Mouse (Mus musculus) hindbrain, postnatal 0 days (tissue): ENCODE data around the gene Fhad1. TPM values are rescaled to one million over a fixed set of nuclear protein-coding genes. Genes with fewer than 3 reads are reported as not detected.

ENCODE experiments used
- ATAC-seq: fragments of 200-750 bp; cut with Nextera tagmentation; 2 replicates; pipeline ENCODE4 v1.8.0; 2017; ENCODE audit warnings: mild to moderate bottlenecking, moderate TSS enrichment, moderate library complexity
- DNase-seq: peaks from one replicate; pipeline ENCODE4 v3.0.0-alpha.2; 2015; ENCODE audit warnings: low spot score
- H3K27ac ChIP-seq: fragments of 300-500 bp; sonication (generic); 2 replicates; pipeline ENCODE4 v1.5.1; 2014; ENCODE audit warnings: mild to moderate bottlenecking
- H3K27me3 ChIP-seq: fragments of 300-500 bp; sonication (generic); 2 replicates; pipeline ENCODE4 v1.6.1; 2014; ENCODE audit warnings: low read length, mixed read lengths; ENCODE audit not compliant: insufficient read depth
- H3K36me3 ChIP-seq: fragments of 300-500 bp; sonication (generic); 2 replicates; pipeline ENCODE4 v1.6.1; 2014; ENCODE audit warnings: low read length, mixed read lengths; ENCODE audit not compliant: insufficient read depth
- H3K4me1 ChIP-seq: fragments of 300-500 bp; sonication (generic); 2 replicates; pipeline ENCODE4 v1.6.1; 2014; ENCODE audit warnings: antibody characterized with exemption, low read length, mixed read lengths; ENCODE audit not compliant: insufficient read depth
- H3K4me2 ChIP-seq: fragments of 300-500 bp; sonication (generic); 2 replicates; pipeline ENCODE4 v1.6.1; 2014; ENCODE audit warnings: low read depth, mild to moderate bottlenecking, low read length, moderate library complexity, mixed read lengths
- H3K4me3 ChIP-seq: fragments of 300-500 bp; sonication (generic); 2 replicates; pipeline ENCODE4 v1.5.1; 2014; ENCODE audit warnings: low read length
- H3K9ac ChIP-seq: fragments of 300-500 bp; sonication (generic); replicated peaks from 2 replicates; pipeline ENCODE4 v1.6.1; 2014; ENCODE audit warnings: mild to moderate bottlenecking, low read length, moderate library complexity, mixed read lengths
- H3K9me3 ChIP-seq: fragments of 300-500 bp; sonication (generic); 2 replicates; pipeline ENCODE4 v1.6.1; 2016; ENCODE audit warnings: low read length, mixed read lengths
- CTCF ChIP-seq: IDR thresholded peaks from 2 replicates; pipeline ENCODE4 v1.5.1; 2016; ENCODE audit warnings: antibody characterized with exemption, control low read depth, low read depth
- WGBS: fragments of 180-500 bp; shearing (Covaris S2); extraction: QIAGEN DNeasy Blood & Tissue Kit; methylation state at CpG from one replicate; pipeline ENCODE4 v1.1.7; 2014; 5-methylcytosine and 5-hydroxymethylcytosine counted together
- polyA plus RNA-seq: library from polyadenylated mRNA; unstranded; fragments of >200 nt; fragmentation: Nextera tagmentation; extraction: Ambion mirVana; gene quantifications from 2 replicates; pipeline ENCODE4 v1.2.1, GENCODE M21; 2015
- total RNA-seq: library from RNA; depleted of rRNA; stranded (reverse); fragments of >200 nt; gene quantifications from 2 replicates; pipeline ENCODE4 v1.2.3, GENCODE M21; 2014

Gene Fhad1
- total and polyA plus RNA-seq, 2 experiments from 2014 or later = 2.0 to 5.8 TPM

DNA sequence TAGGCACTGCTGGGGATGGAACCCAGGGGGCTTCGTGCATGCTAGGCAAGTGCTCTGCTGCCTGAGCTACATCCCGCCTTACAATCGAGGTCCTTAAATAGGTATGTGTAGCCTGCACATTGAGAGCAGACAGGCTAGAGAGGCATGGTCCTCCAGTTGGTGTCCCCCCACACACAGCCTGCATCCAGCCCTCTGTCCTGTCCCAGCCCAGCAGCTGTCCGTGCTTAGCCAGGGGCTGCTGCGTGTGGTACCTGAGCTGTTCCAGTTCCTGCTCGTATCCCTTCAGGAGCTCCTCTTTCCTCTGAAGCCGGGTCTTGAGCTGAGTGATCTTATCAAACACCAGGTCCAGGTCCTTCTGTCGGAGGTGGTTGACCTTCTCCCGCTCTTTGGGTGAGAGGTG lies 110.2 kb downstream of the Fhad1 start:
- no peak for TF ChIP-seq CTCF
- ATAC-seq = no peak
- H3K36me3 ChIP-seq = no peaks in the 10 kb centered on the region
- no peak overlapping the region for H3K27ac ChIP-seq
- peaks cover 12% of the 10 kb centered on the region for H3K4me1 ChIP-seq
- H3K4me2 ChIP-seq = no peak overlapping the region
- no peak overlapping the region for H3K9ac ChIP-seq
- 93% methylated on average over 9 of the region's 9 CpGs for WGBS
- no peaks in the 10 kb centered on the region for H3K27me3 ChIP-seq
- no peak overlapping the region for H3K4me3 ChIP-seq
- DNase-seq = no peak
- H3K9me3 ChIP-seq = no peaks in the 10 kb centered on the region

DNA sequence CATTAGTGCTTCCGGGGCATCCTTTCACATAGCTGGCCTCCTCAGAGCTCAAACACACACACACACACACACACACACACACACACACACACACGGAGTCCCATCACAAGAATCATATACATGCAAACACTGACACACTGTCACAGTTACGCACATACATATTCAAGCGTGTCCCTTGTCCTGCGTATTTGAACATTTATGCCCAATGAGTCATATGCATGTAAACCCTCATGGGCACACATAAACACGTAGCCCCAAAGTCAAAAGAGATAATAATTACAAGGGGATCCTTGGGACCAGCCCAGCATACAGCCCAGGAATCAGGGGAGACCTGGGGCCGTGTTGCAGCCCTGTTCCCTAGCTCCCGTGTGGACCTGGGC lies 112.4 kb downstream of the Fhad1 start:
- TF ChIP-seq CTCF = no peak
- no peaks in the 10 kb centered on the region for H3K27me3 ChIP-seq
- H3K4me3 ChIP-seq = no peak overlapping the region
- no peaks in the 10 kb centered on the region for H3K9me3 ChIP-seq
- peaks cover 14% of the 10 kb centered on the region for H3K4me1 ChIP-seq
- 65% methylated on average over 8 of the region's 8 CpGs for WGBS
- H3K4me2 ChIP-seq = no peak overlapping the region
- DNase-seq (no peak), ATAC-seq (no peak)
- no peak overlapping the region for H3K27ac ChIP-seq
- H3K9ac ChIP-seq = no peak overlapping the region
- no peaks in the 10 kb centered on the region for H3K36me3 ChIP-seq

DNA sequence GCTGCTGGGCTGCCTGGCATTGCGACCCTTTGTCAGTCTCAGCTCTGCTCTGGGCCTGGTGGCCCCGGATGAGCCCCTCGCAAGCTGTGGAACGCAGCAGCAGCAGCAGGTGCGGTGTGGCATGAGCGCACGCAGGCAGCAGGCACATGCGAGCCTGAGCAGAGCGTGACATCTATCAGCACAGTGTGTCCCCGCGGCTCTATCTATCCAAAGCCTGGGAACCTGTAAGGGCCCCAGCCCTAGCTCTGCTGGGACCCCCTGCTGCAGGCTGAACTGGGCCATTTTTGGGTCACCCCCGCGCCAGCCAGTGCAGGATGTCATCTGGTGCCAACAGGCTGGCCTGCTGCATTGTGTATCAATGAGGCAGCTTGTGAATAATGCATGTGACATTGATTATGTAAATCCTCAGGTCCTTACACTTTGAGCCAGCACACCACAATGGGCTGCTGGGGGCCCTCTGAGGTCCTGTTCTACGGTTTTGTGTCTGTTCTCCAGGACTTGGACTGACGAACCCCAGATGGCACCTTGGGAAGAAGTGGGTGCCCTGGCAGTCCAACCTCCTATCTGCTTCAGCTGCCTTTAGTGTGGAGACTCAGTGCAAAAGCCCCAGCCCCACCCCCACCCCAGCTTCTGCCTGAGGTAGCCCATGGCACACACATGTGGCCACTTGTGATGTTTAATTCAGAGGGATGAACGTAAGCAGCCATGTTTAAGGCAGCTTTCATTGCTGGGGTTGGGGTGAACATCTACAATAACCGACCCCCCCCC lies 113.0 kb downstream of the Fhad1 start:
- Histone ChIP-seq H3K4me3 (no peak overlapping the region), H3K9me3 (no peaks in the 10 kb centered on the region), H3K27ac (peak overlapping the region; percentile 38; the same call in 1 of the 2 replicates), H3K9ac (no peak overlapping the region), H3K27me3 (no peaks in the 10 kb centered on the region), H3K4me1 (peaks cover 15% of the 10 kb centered on the region), H3K36me3 (no peaks in the 10 kb centered on the region), H3K4me2 (0 out of 2 replicates have a peak overlapping the region, but pooled peaks have one; percentile 8)
- peak; percentile 66 for ATAC-seq
- DNase-seq = peak; percentile 61
- no peak for TF ChIP-seq CTCF
- WGBS = 18% methylated on average over 17 of the region's 17 CpGs

DNA sequence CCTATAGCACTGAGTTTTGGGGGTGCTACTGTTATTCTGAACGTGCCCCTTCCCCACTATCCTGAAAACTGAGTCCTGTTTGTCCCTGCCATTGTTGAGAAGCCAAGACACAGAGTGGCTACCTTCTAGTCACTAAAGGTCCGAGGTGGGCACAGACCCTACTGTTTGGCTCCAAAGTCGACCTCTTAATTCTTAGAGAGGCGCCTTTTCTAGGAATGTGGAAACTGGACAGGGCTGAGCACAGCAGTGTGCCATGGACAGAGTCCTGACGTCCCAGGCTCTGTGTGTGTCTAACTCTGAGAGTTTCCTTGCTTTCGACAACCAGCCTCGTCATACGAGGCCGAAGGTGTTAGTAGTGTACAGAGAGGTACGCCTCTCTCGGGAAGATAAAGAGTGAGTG lies 114.5 kb downstream of the Fhad1 start:
- Histone ChIP-seq H3K9me3 (no peaks in the 10 kb centered on the region), H3K27ac (peak overlapping the region; percentile 70), H3K27me3 (no peaks in the 10 kb centered on the region), H3K4me1 (peaks cover 20% of the 10 kb centered on the region), H3K36me3 (no peaks in the 10 kb centered on the region), H3K9ac (no peak overlapping the region), H3K4me3 (no peak overlapping the region), H3K4me2 (no peak overlapping the region)
- no peak for ATAC-seq
- no peak for TF ChIP-seq CTCF
- 44% methylated on average over 11 of the region's 11 CpGs for WGBS
- DNase-seq = no peak

DNA sequence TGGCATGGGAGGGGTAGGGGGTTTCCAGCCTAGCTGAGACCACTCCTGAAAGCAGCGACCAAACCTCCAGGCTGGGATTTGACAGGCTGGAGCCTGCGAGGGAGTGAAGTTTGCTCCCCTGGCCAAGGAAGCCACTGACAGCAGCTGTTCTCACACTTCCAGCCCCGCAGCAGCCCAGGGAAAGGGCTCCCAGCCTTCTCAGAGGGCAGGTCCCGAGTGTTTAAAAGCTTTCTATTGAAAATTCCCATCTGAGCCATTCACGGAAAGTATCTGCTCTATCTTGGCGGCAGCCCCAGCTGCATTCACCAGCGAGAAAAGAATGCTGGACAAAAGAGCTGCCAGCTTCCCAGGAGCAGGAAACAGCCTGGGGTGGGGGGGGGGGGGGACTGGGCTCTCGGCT lies 114.9 kb downstream of the Fhad1 start:
- Histone ChIP-seq H3K4me1 (peaks cover 20% of the 10 kb centered on the region), H3K4me2 (no peak overlapping the region), H3K36me3 (no peaks in the 10 kb centered on the region), H3K27ac (peak overlapping the region; percentile 70), H3K9me3 (no peaks in the 10 kb centered on the region), H3K4me3 (no peak overlapping the region), H3K9ac (no peak overlapping the region), H3K27me3 (no peaks in the 10 kb centered on the region)
- peak; percentile 41 for ATAC-seq
- WGBS = 8% methylated on average over 8 of the region's 8 CpGs
- DNase-seq = peak; percentile 82
- no peak for TF ChIP-seq CTCF

DNA sequence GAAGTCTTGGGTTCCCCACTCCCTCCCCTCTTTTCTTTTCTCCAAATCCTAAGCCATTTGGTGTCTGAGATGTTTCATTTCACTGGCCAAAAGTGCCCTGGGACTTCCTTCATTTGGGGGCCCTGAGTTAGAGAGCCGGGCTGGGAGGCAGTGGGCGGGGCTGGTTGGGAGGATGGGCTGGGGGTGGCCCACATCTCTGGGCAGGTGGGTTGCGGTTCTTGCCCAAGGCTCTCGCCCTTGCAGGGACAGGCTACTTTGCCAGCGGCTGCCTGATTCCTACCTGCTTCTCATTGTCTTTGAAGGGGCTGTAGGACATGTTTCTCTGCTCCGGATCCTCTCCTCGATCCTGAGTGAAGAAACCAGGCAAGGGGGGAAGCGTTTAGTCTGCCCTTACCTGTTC lies 116.0 kb downstream of the Fhad1 start:
- Histone ChIP-seq H3K36me3 (no peaks in the 10 kb centered on the region), H3K4me3 (no peak overlapping the region), H3K27me3 (no peaks in the 10 kb centered on the region), H3K9me3 (no peaks in the 10 kb centered on the region), H3K27ac (0 out of 2 replicates have a peak overlapping the region, but pooled peaks have one; percentile 70), H3K4me1 (peaks cover 20% of the 10 kb centered on the region), H3K4me2 (no peak overlapping the region), H3K9ac (no peak overlapping the region)
- 80% methylated on average over 8 of the region's 8 CpGs for WGBS
- ATAC-seq (no peak), DNase-seq (no peak)
- TF ChIP-seq CTCF = no peak

DNA sequence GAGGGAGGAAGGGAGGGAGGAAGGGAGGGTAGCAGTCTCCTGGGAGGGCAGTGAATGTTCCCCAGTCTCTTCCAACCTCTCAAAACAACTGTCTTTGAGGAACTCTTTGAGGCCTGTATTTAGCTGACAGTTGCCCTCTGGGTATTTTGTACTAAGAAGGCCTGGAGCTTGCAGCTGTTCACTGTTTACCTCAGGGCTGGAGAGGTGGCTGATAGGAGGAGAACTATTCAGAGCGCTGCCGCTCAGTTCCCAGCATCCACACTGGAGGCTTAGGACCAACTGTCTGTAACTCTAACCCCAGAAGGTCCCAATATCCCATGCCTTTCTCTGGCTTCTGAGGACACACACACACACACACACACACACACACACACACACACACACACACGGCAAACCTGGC lies 117.0 kb downstream of the Fhad1 start:
- peaks cover 20% of the 10 kb centered on the region for H3K4me1 ChIP-seq
- H3K9me3 ChIP-seq = no peaks in the 10 kb centered on the region
- ATAC-seq (no peak), DNase-seq (no peak)
- no peak overlapping the region for H3K9ac ChIP-seq
- no peak overlapping the region for H3K4me3 ChIP-seq
- peak overlapping the region; percentile 36; the same call in 1 of the 2 replicates for H3K27ac ChIP-seq
- no peak for TF ChIP-seq CTCF
- H3K4me2 ChIP-seq = no peak overlapping the region
- WGBS = 51% methylated on average over 3 of the region's 3 CpGs
- no peaks in the 10 kb centered on the region for H3K27me3 ChIP-seq
- no peaks in the 10 kb centered on the region for H3K36me3 ChIP-seq
